Mouse (Mus musculus): ENCODE measurements around the gene Wfdc18. TPM values are rescaled to one million over a fixed set of nuclear protein-coding genes. Genes with fewer than 3 reads are reported as not detected.

The Wfdc18 gene
- total RNA-seq (2014; fragmentation: Nextera tagmentation): not detected in 2 replicates
- total RNA-seq (2017): not detected in 2 replicates

GRCm38 (mm10) chr11:83708715-83709114, at the start of gene Wfdc18:
TSS of gene Wfdc18 (plus strand) at chr11:83709015.
- ATAC-seq (replicated peaks; ENCODE audit: low FRiP score, low TSS enrichment, poor library complexity, severe bottlenecking): no peak

GRCm38 (mm10) chr11:83662204-83662603, 46.6 kb upstream of the Wfdc18 start, which contains the start of gene Ccl4:
TSS of gene Ccl4 (plus strand) at chr11:83662584.
- no peak for ATAC-seq (replicated peaks; ENCODE audit: low FRiP score, low TSS enrichment, poor library complexity, severe bottlenecking)

GRCm38 (mm10) chr11:83663532-83663931, 45.3 kb upstream of the Wfdc18 start:
- ATAC-seq (replicated peaks; ENCODE audit: low FRiP score, low TSS enrichment, poor library complexity, severe bottlenecking): no peak

- no peak for ATAC-seq (replicated peaks; ENCODE audit: low FRiP score, low TSS enrichment, poor library complexity, severe bottlenecking)
Observed at GRCm38 (mm10) chr11:83671743-83672142, 37.1 kb upstream of the Wfdc18 start.

- no peak for ATAC-seq (replicated peaks; ENCODE audit: low FRiP score, low TSS enrichment, poor library complexity, severe bottlenecking)
Observed at GRCm38 (mm10) chr11:83675665-83676064, 33.1 kb upstream of the Wfdc18 start.

- ATAC-seq (replicated peaks; ENCODE audit: low FRiP score, low TSS enrichment, poor library complexity, severe bottlenecking): no peak
Observed at GRCm38 (mm10) chr11:83689918-83690317, 18.9 kb upstream of the Wfdc18 start.

- ATAC-seq (replicated peaks; ENCODE audit: low FRiP score, low TSS enrichment, poor library complexity, severe bottlenecking): no peak
Observed at GRCm38 (mm10) chr11:83692008-83692407, 16.8 kb upstream of the Wfdc18 start.

GRCm38 (mm10) chr11:83703705-83704104, 5.1 kb upstream of the Wfdc18 start, which contains the start of gene Wfdc17:
TSS of gene Wfdc17 (plus strand) at chr11:83703991.
- ATAC-seq (replicated peaks; ENCODE audit: low FRiP score, low TSS enrichment, poor library complexity, severe bottlenecking): no peak

GRCm38 (mm10) chr11:83709683-83710082, 868 bp downstream of the Wfdc18 start:
- no peak for ATAC-seq (replicated peaks; ENCODE audit: low FRiP score, low TSS enrichment, poor library complexity, severe bottlenecking)

- no peak for ATAC-seq (replicated peaks; ENCODE audit: low FRiP score, low TSS enrichment, poor library complexity, severe bottlenecking)
Observed at GRCm38 (mm10) chr11:83712671-83713070, 3.9 kb downstream of the Wfdc18 start.

GRCm38 (mm10) chr11:83713925-83714324, 5.1 kb downstream of the Wfdc18 start:
- no peak for ATAC-seq (replicated peaks; ENCODE audit: low FRiP score, low TSS enrichment, poor library complexity, severe bottlenecking)

GRCm38 (mm10) chr11:83717042-83717665, 8.3 kb downstream of the Wfdc18 start:
- ATAC-seq (replicated peaks; ENCODE audit: low FRiP score, low TSS enrichment, poor library complexity, severe bottlenecking): no peak

GRCm38 (mm10) chr11:83720766-83721165, 12.0 kb downstream of the Wfdc18 start:
- ATAC-seq (replicated peaks; ENCODE audit: low FRiP score, low TSS enrichment, poor library complexity, severe bottlenecking): no peak

- no peak for ATAC-seq (replicated peaks; ENCODE audit: low FRiP score, low TSS enrichment, poor library complexity, severe bottlenecking)
Observed at GRCm38 (mm10) chr11:83728757-83729432, 20.1 kb downstream of the Wfdc18 start.

GRCm38 (mm10) chr11:83731116-83731515, 22.3 kb downstream of the Wfdc18 start:
- ATAC-seq (replicated peaks; ENCODE audit: low FRiP score, low TSS enrichment, poor library complexity, severe bottlenecking): no peak

GRCm38 (mm10) chr11:83733071-83733640, 24.3 kb downstream of the Wfdc18 start:
- ATAC-seq (replicated peaks; ENCODE audit: low FRiP score, low TSS enrichment, poor library complexity, severe bottlenecking): no peak

GRCm38 (mm10) chr11:83734215-83734614, 25.4 kb downstream of the Wfdc18 start:
- no peak for ATAC-seq (replicated peaks; ENCODE audit: low FRiP score, low TSS enrichment, poor library complexity, severe bottlenecking)

GRCm38 (mm10) chr11:83735881-83736280, 27.1 kb downstream of the Wfdc18 start:
- ATAC-seq (replicated peaks; ENCODE audit: low FRiP score, low TSS enrichment, poor library complexity, severe bottlenecking): no peak

- no peak for ATAC-seq (replicated peaks; ENCODE audit: low FRiP score, low TSS enrichment, poor library complexity, severe bottlenecking)
Observed at GRCm38 (mm10) chr11:83737109-83737558, 28.3 kb downstream of the Wfdc18 start.

GRCm38 (mm10) chr11:83739241-83739640, 30.4 kb downstream of the Wfdc18 start:
- ATAC-seq (replicated peaks; ENCODE audit: low FRiP score, low TSS enrichment, poor library complexity, severe bottlenecking): peak; percentile 78; the same call in 1 of the 2 replicates

Measured in megakaryocyte-erythroid progenitor cell, adult 5-6 weeks (primary cell).